Mouse (Mus musculus): ENCODE data around the gene Flt3l. TPM values are rescaled to one million over a fixed set of nuclear protein-coding genes. Genes with fewer than 3 reads are reported as not detected.

Flt3l gene
- total RNA-seq, 2 experiments from 2014 or later = 2.4 to 3.2 TPM

- no peak for DNase-seq (ENCODE audit: low spot score in 2 of 2)
- intact Hi-C loops (cut with DNase I) = no loop called here
Observed at GRCm38 (mm10) chr7:45149545-45149944, 13.3 kb upstream of the Flt3l start.

GRCm38 (mm10) chr7:45148534-45149098 lies 12.4 kb upstream of the Flt3l start:
- no peak for DNase-seq (ENCODE audit: low spot score in 2 of 2)
- intact Hi-C loops (cut with DNase I) = no loop called here

- DNase-seq (ENCODE audit: low spot score in 2 of 2) = no peak
- intact Hi-C loops (cut with DNase I) = no loop called here
Observed at GRCm38 (mm10) chr7:45147899-45148298, 11.7 kb upstream of the Flt3l start.

GRCm38 (mm10) chr7:45147267-45147666 lies 11.0 kb upstream of the Flt3l start:
- DNase-seq (ENCODE audit: low spot score in 2 of 2) = no peak
- intact Hi-C loops (cut with DNase I) = no loop called here

GRCm38 (mm10) chr7:45145460-45145859 lies 9.2 kb upstream of the Flt3l start:
- DNase-seq (ENCODE audit: low spot score in 2 of 2) = no peak
- intact Hi-C loops (cut with DNase I) = no loop called here

GRCm38 (mm10) chr7:45144368-45145174 lies 8.3 kb upstream of the Flt3l start:
- DNase-seq (ENCODE audit: low spot score in 2 of 2) = no peak
- intact Hi-C loops (cut with DNase I) = no loop called here

GRCm38 (mm10) chr7:45141914-45142313 lies 5.7 kb upstream of the Flt3l start:
- DNase-seq (ENCODE audit: low spot score in 2 of 2) = no peak
- intact Hi-C loops (cut with DNase I) = no loop called here

GRCm38 (mm10) chr7:45141319-45141718 lies 5.1 kb upstream of the Flt3l start:
- intact Hi-C loops (cut with DNase I) = no loop called here
- no peak for DNase-seq (ENCODE audit: low spot score in 2 of 2)

- intact Hi-C loops (cut with DNase I) = no loop called here
- no peak for DNase-seq (ENCODE audit: low spot score in 2 of 2)
Observed at GRCm38 (mm10) chr7:45139904-45140723, 3.9 kb upstream of the Flt3l start.

GRCm38 (mm10) chr7:45138403-45138802 lies 2.2 kb upstream of the Flt3l start:
- intact Hi-C loops (cut with DNase I) = no loop called here
- DNase-seq (ENCODE audit: low spot score in 2 of 2) = no peak

- DNase-seq (ENCODE audit: low spot score in 2 of 2) = no peak
- intact Hi-C loops (cut with DNase I) = loop anchor here (2.0 kb wide), 1 partner anchor 59 kb away; no protein-coding TSS in a partner anchor
Observed at GRCm38 (mm10) chr7:45137171-45138006, 1.2 kb upstream of the Flt3l start.

GRCm38 (mm10) chr7:45135370-45135769 lies 862 bp downstream of the Flt3l start:
- DNase-seq (ENCODE audit: low spot score in 2 of 2) = no peak
- intact Hi-C loops (cut with DNase I) = no loop called here

- intact Hi-C loops (cut with DNase I) = no loop called here
- DNase-seq (ENCODE audit: low spot score in 2 of 2) = no peak
Observed at GRCm38 (mm10) chr7:45134544-45135026, 1.6 kb downstream of the Flt3l start.

- no peak for DNase-seq (ENCODE audit: low spot score in 2 of 2)
- intact Hi-C loops (cut with DNase I) = no loop called here
Observed at GRCm38 (mm10) chr7:45133446-45134159, 2.6 kb downstream of the Flt3l start.

- no peak for DNase-seq (ENCODE audit: low spot score in 2 of 2)
- intact Hi-C loops (cut with DNase I) = no loop called here
Observed at GRCm38 (mm10) chr7:45131850-45132249, 4.4 kb downstream of the Flt3l start.

- intact Hi-C loops (cut with DNase I) = no loop called here
- DNase-seq (ENCODE audit: low spot score in 2 of 2) = no peak
Observed at GRCm38 (mm10) chr7:45129776-45130512, 6.3 kb downstream of the Flt3l start.

- intact Hi-C loops (cut with DNase I) = no loop called here
- no peak for DNase-seq (ENCODE audit: low spot score in 2 of 2)
Observed at GRCm38 (mm10) chr7:45129318-45129717, 6.9 kb downstream of the Flt3l start.

- intact Hi-C loops (cut with DNase I) = no loop called here
- peak; percentile 99 to 100 for DNase-seq (ENCODE audit: low spot score in 2 of 2)
Observed at GRCm38 (mm10) chr7:45128624-45129246, 7.5 kb downstream of the Flt3l start, which contains the start of gene Rpl13a. Rpl13a (minus strand) TSS chr7:45128761.
